8 mouse cellular contexts compared by ENCODE assay signal in genomic region chr7:27310306-27310705, GRCm38 (mm10). TPM values are rescaled to one million over a fixed set of nuclear protein-coding genes. Genes with fewer than 3 reads are reported as not detected.
A peak's percentile ranks its signal among the peaks of the same experiment; 100 is the strongest.
DNase-seq lines count a peak whose midpoint lies in the region; ATAC-seq and TF ChIP-seq lines count a peak whose summit lies in the region.

No protein-coding gene starts in this region.

- peaks cover 27% of the 10 kb centered on the region for H3K27me3 ChIP-seq in embryonic facial prominence, embryonic 12.5 days
- no peaks in the 10 kb centered on the region; the same call in 1 of the 2 replicates for H3K27me3 ChIP-seq in limb, embryonic 14.5 days (ENCODE audit: control insufficient read depth, insufficient read depth, low read length)
- peaks cover 12% of the 10 kb centered on the region for H3K27me3 ChIP-seq in neural tube, embryonic 15.5 days (replicated peaks)

- no peak overlapping the region for H3K27ac ChIP-seq in embryonic facial prominence, embryonic 12.5 days
- no peak overlapping the region for H3K27ac ChIP-seq in limb, embryonic 14.5 days (replicated peaks; ENCODE audit: low read depth, low read length)
- no peak overlapping the region for H3K27ac ChIP-seq in neural tube, embryonic 15.5 days (replicated peaks)

- H3K4me3 ChIP-seq in embryonic facial prominence, embryonic 12.5 days = 0 out of 2 replicates have a peak overlapping the region, but pooled peaks have one; percentile 11
- no peak overlapping the region for H3K4me3 ChIP-seq in limb, embryonic 14.5 days (replicated peaks; ENCODE audit: low read length)
- peak overlapping the region; percentile 29 for H3K4me3 ChIP-seq in neural tube, embryonic 15.5 days (replicated peaks)

- no peak for ATAC-seq in embryonic facial prominence, embryonic 12.5 days (ENCODE audit: insufficient number of reproducible peaks, insufficient read depth, low FRiP score, low TSS enrichment)
- peak; percentile 31; the same call in 1 of the 2 replicates for ATAC-seq in limb, embryonic 14.5 days (ENCODE audit: low FRiP score, low read depth)
- ATAC-seq in neural tube, embryonic 15.5 days (ENCODE audit: low FRiP score) = 0 out of 2 replicates have a peak, but pooled peaks have one; percentile 33

- H3K9ac ChIP-seq in embryonic facial prominence, embryonic 12.5 days = no peak overlapping the region
- no peak overlapping the region for H3K9ac ChIP-seq in limb, embryonic 14.5 days (ENCODE audit: low read depth, low read length, severe bottlenecking)
- H3K9ac ChIP-seq in neural tube, embryonic 15.5 days (replicated peaks) = peak overlapping the region; percentile 36

- DNase-seq in ovary, postnatal 36 days (ENCODE audit: low spot score) = peak; percentile 60
- DNase-seq in ovary, postnatal 10 days (ENCODE audit: low spot score) = no peak
- peak; percentile 62 to 77 for DNase-seq in heart, postnatal 14 days
- DNase-seq in limb, embryonic 14.5 days (ENCODE audit: low spot score) = no peak
- no peak for DNase-seq in B cell, adult 2 months
- DNase-seq in layer of hippocampus, adult 18-20 months (ENCODE audit: low spot score in 2 of 2) = no peak

- WGBS in embryonic facial prominence, embryonic 12.5 days = 3% methylated on average over 17 of the region's 17 CpGs
- 4% methylated on average over 17 of the region's 17 CpGs for WGBS in limb, embryonic 14.5 days
- WGBS in neural tube, embryonic 15.5 days = 5% methylated on average over 17 of the region's 17 CpGs

- H3K4me1 ChIP-seq in embryonic facial prominence, embryonic 12.5 days = peaks cover 3% of the 10 kb centered on the region; the same call in 1 of the 2 replicates
- H3K4me1 ChIP-seq in limb, embryonic 14.5 days (ENCODE audit: control insufficient read depth, insufficient read depth, low read length) = no peaks in the 10 kb centered on the region; the same call in 1 of the 2 replicates
- peaks cover 11% of the 10 kb centered on the region for H3K4me1 ChIP-seq in neural tube, embryonic 15.5 days

- peaks cover 15% of the 10 kb centered on the region; the same call in 1 of the 2 replicates for H3K9me3 ChIP-seq in embryonic facial prominence, embryonic 12.5 days
- peaks cover 13% of the 10 kb centered on the region; the same call in 1 of the 2 replicates for H3K9me3 ChIP-seq in limb, embryonic 14.5 days (ENCODE audit: control insufficient read depth, low read length)
- H3K9me3 ChIP-seq in neural tube, embryonic 15.5 days (replicated peaks) = no peaks in the 10 kb centered on the region; the same call in 1 of the 2 replicates

- intact Hi-C loops in heart, postnatal 14 days (cut with DNase I) = loop anchor here (2.0 kb wide), 1 partner anchor 18 kb away; no protein-coding TSS in a partner anchor

- peak overlapping the region; percentile 39 for H3K4me2 ChIP-seq in embryonic facial prominence, embryonic 12.5 days (replicated peaks)
- H3K4me2 ChIP-seq in limb, embryonic 14.5 days (replicated peaks; ENCODE audit: low read depth, low read length, severe bottlenecking) = 0 out of 2 replicates have a peak overlapping the region, but pooled peaks have one; percentile 17
- peak overlapping the region; percentile 56 for H3K4me2 ChIP-seq in neural tube, embryonic 15.5 days

- TF ChIP-seq POLR2A in limb, embryonic 14.5 days (IDR thresholded peaks at IDR 0.05; ENCODE audit: borderline replicate concordance, extremely low read depth, insufficient read depth, insufficient read length) = no peak

- H3K36me3 ChIP-seq in embryonic facial prominence, embryonic 12.5 days = peaks cover 3% of the 10 kb centered on the region; the same call in 1 of the 2 replicates
- peaks cover 5% of the 10 kb centered on the region; the same call in 1 of the 2 replicates for H3K36me3 ChIP-seq in limb, embryonic 14.5 days (ENCODE audit: control insufficient read depth, insufficient read depth, low read length)
- H3K36me3 ChIP-seq in neural tube, embryonic 15.5 days = no peaks in the 10 kb centered on the region

RNA-seq across cellular contexts. Expression of gene Ltbp4, which starts 27.2 kb away (rescaled TPM):
- 15.9 and 16.8 TPM in 2 replicates for polyA plus RNA-seq in embryonic facial prominence, embryonic 12.5 days (2016; fragmentation: Nextera tagmentation; extraction: Ambion mirVana)
- 100 to 1,000 TPM; 354 to 358 TPM for total RNA-seq in heart, postnatal 14 days (2021)
- 86.0 and 107 TPM in 2 replicates for polyA plus RNA-seq in limb, embryonic 14.5 days (2012; rRNA removed)
- polyA plus RNA-seq in limb, embryonic 14.5 days (2014; fragmentation: Nextera tagmentation; extraction: Ambion mirVana) = 54.3 and 57.1 TPM in 2 replicates
- 10.7 and 17.8 TPM in 2 replicates for polyA plus RNA-seq in neural tube, embryonic 15.5 days (2015; fragmentation: Nextera tagmentation; extraction: Ambion mirVana)
- total RNA-seq in layer of hippocampus, adult 18-20 months (2021) = 10 to 100 TPM; 43.9 to 47.5 TPM

RNA-seq across cellular contexts. Expression of gene Shkbp1, which starts 45.5 kb away (rescaled TPM):
- 75.8 and 83.2 TPM in 2 replicates for polyA plus RNA-seq in embryonic facial prominence, embryonic 12.5 days (2016; fragmentation: Nextera tagmentation; extraction: Ambion mirVana)
- total RNA-seq in heart, postnatal 14 days (2021) = 1 to 10 TPM; 8.6 to 9.7 TPM
- 58.7 and 80.6 TPM in 2 replicates for polyA plus RNA-seq in limb, embryonic 14.5 days (2012; rRNA removed)
- 30.5 and 35.5 TPM in 2 replicates for polyA plus RNA-seq in limb, embryonic 14.5 days (2014; fragmentation: Nextera tagmentation; extraction: Ambion mirVana)
- polyA plus RNA-seq in neural tube, embryonic 15.5 days (2015; fragmentation: Nextera tagmentation; extraction: Ambion mirVana) = 28.9 and 33.4 TPM in 2 replicates
- 10 to 100 TPM; 25.8 to 28.2 TPM for total RNA-seq in layer of hippocampus, adult 18-20 months (2021)

RNA-seq across cellular contexts. Expression of gene Gm20479, which starts 46.9 kb away (rescaled TPM):
- 0.58 and 0.94 TPM in 2 replicates for polyA plus RNA-seq in embryonic facial prominence, embryonic 12.5 days (2016; fragmentation: Nextera tagmentation; extraction: Ambion mirVana)
- under 1 TPM in 1 of 2 experiments, not detected in 1; 0.76 TPM for total RNA-seq in heart, postnatal 14 days (2021)
- 0.32 TPM in 1 of 2 replicates, not detected in the other for polyA plus RNA-seq in limb, embryonic 14.5 days (2012; rRNA removed)
- not detected in 2 replicates for polyA plus RNA-seq in limb, embryonic 14.5 days (2014; fragmentation: Nextera tagmentation; extraction: Ambion mirVana)
- polyA plus RNA-seq in neural tube, embryonic 15.5 days (2015; fragmentation: Nextera tagmentation; extraction: Ambion mirVana) = not detected in 2 replicates
- not detected for total RNA-seq in layer of hippocampus, adult 18-20 months (2021)

RNA-seq across cellular contexts. Expression of gene Numbl, which starts 52.1 kb away (rescaled TPM):
- 36.5 and 39.7 TPM in 2 replicates for polyA plus RNA-seq in embryonic facial prominence, embryonic 12.5 days (2016; fragmentation: Nextera tagmentation; extraction: Ambion mirVana)
- total RNA-seq in heart, postnatal 14 days (2021) = 1 to 10 TPM; 7.9 to 8.5 TPM
- polyA plus RNA-seq in limb, embryonic 14.5 days (2012; rRNA removed) = 83.6 and 119 TPM in 2 replicates
- polyA plus RNA-seq in limb, embryonic 14.5 days (2014; fragmentation: Nextera tagmentation; extraction: Ambion mirVana) = 25.2 and 26.6 TPM in 2 replicates
- polyA plus RNA-seq in neural tube, embryonic 15.5 days (2015; fragmentation: Nextera tagmentation; extraction: Ambion mirVana) = 47.7 and 60.7 TPM in 2 replicates
- total RNA-seq in layer of hippocampus, adult 18-20 months (2021) = 100 to 1,000 TPM; 141 to 149 TPM

Comparison
In these comparisons a context has a peak if more than half of its experiments do, and no peak if none do; other contexts are left out.
1. DNase-seq: peak in ovary, postnatal 36 days (single experiment) and heart, postnatal 14 days (2 of 2); none in ovary, postnatal 10 days (single experiment), limb, embryonic 14.5 days (single experiment), B cell, adult 2 months (0 of 2) and layer of hippocampus, adult 18-20 months (0 of 2).
2. Peak in every context shown above with its lines, with median percentiles within 50 percentile points of each other: H3K4me2 ChIP-seq.